Mouse (Mus musculus) MEL (cell line): Measurements from ENCODE around the gene Ppp1r12a.

Experiments
- CTCF ChIP-seq, 3 experiments: IDR thresholded peaks in 2 of 3; conservative IDR thresholded peaks in 1 of 3; 2 replicates each; pipeline ENCODE4 v1.5.1; 2011 to 2012; ENCODE audit warnings: low read length in 3 of 3, low read depth in 2 of 3, mild to moderate bottlenecking in 2 of 3, improper control_type of control experiment in 1 of 3, inconsistent platforms in 1 of 3, mixed read lengths in 1 of 3, moderate library complexity in 1 of 3; ENCODE audit not compliant: control insufficient read depth in 1 of 3, insufficient read depth in 1 of 3, poor library complexity in 1 of 3, severe bottlenecking in 1 of 3
- EP300 ChIP-seq, 2 experiments: IDR thresholded peaks; 2 replicates each; pipeline ENCODE4 v1.6.1; 2011; ENCODE audit warnings: improper control_type of control experiment in 2 of 2, low read length in 2 of 2, low read depth in 1 of 2, mild to moderate bottlenecking in 1 of 2
- MEF2A ChIP-seq: IDR thresholded peaks from 2 replicates; pipeline ENCODE4 v1.6.1; 2014; ENCODE audit warnings: low read depth, mild to moderate bottlenecking, inconsistent platforms, low read length, improper control_type of control experiment; ENCODE audit not compliant: poor library complexity, insufficient replicate concordance, severe bottlenecking; ENCODE audit errors: extremely low read depth

DNA sequence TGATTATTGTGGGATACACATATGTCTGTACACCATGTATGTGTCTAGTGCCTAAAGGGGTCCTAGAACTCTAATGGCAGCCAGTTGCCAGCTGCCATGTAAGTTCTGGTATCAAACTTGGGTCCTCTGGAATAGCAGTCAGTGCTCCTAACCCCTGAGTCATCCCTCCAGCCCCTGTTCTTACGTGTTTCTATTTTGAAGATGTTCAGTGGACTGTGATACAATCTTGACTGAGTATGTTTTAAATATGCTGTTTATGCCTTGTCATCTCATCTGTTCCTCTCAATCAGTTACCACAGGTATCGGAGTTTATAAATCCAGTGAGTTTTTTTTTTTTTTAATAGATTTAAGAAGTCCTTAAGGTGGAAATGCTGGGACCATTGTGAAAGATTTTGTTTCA, 27.3 kb downstream of the Ppp1r12a start:
- TF ChIP-seq EP300 (IDR thresholded peaks at IDR 0.05; ENCODE audit: low read depth in 1 of 2, low read length in 2 of 2), result no peak
- no peak for TF ChIP-seq CTCF (IDR thresholded peaks at IDR 0.05 in 2 of 3, conservative IDR thresholded peaks at IDR 0.05 in 1 of 3; ENCODE audit: control insufficient read depth in 1 of 3, insufficient read depth in 1 of 3, low read depth in 2 of 3, low read length in 3 of 3, poor library complexity in 1 of 3, severe bottlenecking in 1 of 3)
- no peak for TF ChIP-seq MEF2A
